Mouse (Mus musculus): ENCODE measurements at regions not wholly inside any gene's neighbourhood (a gene's known extent, or its start where the extent isn't known, plus 50 kb on each side); places are given as distances from the start of the nearest gene placed in this dataset.

GRCm38 (mm10) chr12:109864826-109865225 lies 264.7 kb upstream of the Rtl1 start:
- intact Hi-C loops (cut with DNase I): no loop called here
- no peak for DNase-seq

GRCm38 (mm10) chr12:109871021-109871420 lies 270.9 kb upstream of the Rtl1 start:
- peak; percentile 5 to 9 for DNase-seq

GRCm38 (mm10) chr12:109874466-109874865 lies 274.3 kb upstream of the Rtl1 start:
- no peak for DNase-seq
- intact Hi-C loops (cut with DNase I): no loop called here

More at GRCm38 (mm10) chr12:109871021-109871420, 270.9 kb upstream of the Rtl1 start:
- intact Hi-C loops (cut with DNase I): no loop called here

- intact Hi-C loops (cut with DNase I): no loop called here
- no peak for DNase-seq
Observed at GRCm38 (mm10) chr12:109881108-109881507, 281.0 kb upstream of the Rtl1 start.

- DNase-seq: no peak
- intact Hi-C loops (cut with DNase I): no loop called here
Observed at GRCm38 (mm10) chr12:109891206-109891605, 291.1 kb upstream of the Rtl1 start.

GRCm38 (mm10) chr12:109892834-109893233 lies 292.7 kb upstream of the Rtl1 start:
- no peak for DNase-seq
- intact Hi-C loops (cut with DNase I): no loop called here

GRCm38 (mm10) chr12:109893657-109894056 lies 293.5 kb upstream of the Rtl1 start:
- peak; percentile 8 to 20 for DNase-seq
- intact Hi-C loops (cut with DNase I): no loop called here

GRCm38 (mm10) chr12:109895389-109895788 lies 295.3 kb upstream of the Rtl1 start:
- intact Hi-C loops (cut with DNase I): no loop called here

GRCm38 (mm10) chr12:109896397-109896796 lies 296.3 kb upstream of the Rtl1 start:
- intact Hi-C loops (cut with DNase I): no loop called here
- no peak for DNase-seq

More at GRCm38 (mm10) chr12:109895389-109895788, 295.3 kb upstream of the Rtl1 start:
- DNase-seq: no peak

GRCm38 (mm10) chr12:109896906-109897305 lies 296.8 kb upstream of the Rtl1 start:
- intact Hi-C loops (cut with DNase I): no loop called here
- no peak for DNase-seq

- peak in 1 of 2 experiments; percentile 6 for DNase-seq
Observed at GRCm38 (mm10) chr12:109897861-109898385, 297.8 kb upstream of the Rtl1 start.

GRCm38 (mm10) chr12:109899420-109899819 lies 299.3 kb upstream of the Rtl1 start:
- intact Hi-C loops (cut with DNase I): no loop called here
- no peak for DNase-seq

More at GRCm38 (mm10) chr12:109897861-109898385, 297.8 kb upstream of the Rtl1 start:
- intact Hi-C loops (cut with DNase I): no loop called here

GRCm38 (mm10) chr12:109910966-109911495 lies 310.9 kb upstream of the Rtl1 start:
- intact Hi-C loops (cut with DNase I): no loop called here

GRCm38 (mm10) chr12:109911506-109911905 lies 311.4 kb upstream of the Rtl1 start:
- intact Hi-C loops (cut with DNase I): no loop called here
- DNase-seq: no peak

More at GRCm38 (mm10) chr12:109910966-109911495, 310.9 kb upstream of the Rtl1 start:
- no peak for DNase-seq

- no peak for DNase-seq
- intact Hi-C loops (cut with DNase I): no loop called here
Observed at GRCm38 (mm10) chr12:109917761-109918160, 317.6 kb upstream of the Rtl1 start.

- no peak for DNase-seq
- intact Hi-C loops (cut with DNase I): no loop called here
Observed at GRCm38 (mm10) chr12:109918901-109919300, 318.8 kb upstream of the Rtl1 start.

GRCm38 (mm10) chr12:109922111-109922510 lies 322.0 kb upstream of the Rtl1 start:
- intact Hi-C loops (cut with DNase I): no loop called here
- DNase-seq: no peak

- intact Hi-C loops (cut with DNase I): no loop called here
- no peak for DNase-seq
Observed at GRCm38 (mm10) chr12:109925866-109926265, 325.7 kb upstream of the Rtl1 start.

GRCm38 (mm10) chr12:109926643-109927042 lies 326.5 kb upstream of the Rtl1 start:
- no peak for DNase-seq
- intact Hi-C loops (cut with DNase I): no loop called here

- intact Hi-C loops (cut with DNase I): no loop called here
- no peak for DNase-seq
Observed at GRCm38 (mm10) chr12:109946179-109946578, 332.7 kb upstream of the Dio3 start.

GRCm38 (mm10) chr12:109946936-109947335 lies 331.9 kb upstream of the Dio3 start:
- intact Hi-C loops (cut with DNase I): no loop called here

GRCm38 (mm10) chr12:109947886-109948433 lies 330.9 kb upstream of the Dio3 start:
- intact Hi-C loops (cut with DNase I): no loop called here
- no peak for DNase-seq

More at GRCm38 (mm10) chr12:109946936-109947335, 331.9 kb upstream of the Dio3 start:
- no peak for DNase-seq

All from heart, postnatal 14 days (tissue).